Mouse (Mus musculus): Measurements from ENCODE around the gene C330007P06Rik. TPM values are rescaled to one million over a fixed set of nuclear protein-coding genes. Genes with fewer than 3 reads are reported as not detected.

The C330007P06Rik gene
- polyA plus RNA-seq (2015; fragmentation: Nextera tagmentation; extraction: Ambion mirVana) = 20.8 and 30.1 TPM in 2 replicates

GRCm38 (mm10) chrX:36873765-36874164 is at the start of gene C330007P06Rik, which contains the start of gene Ube2a:
C330007P06Rik (minus strand) TSS chrX:36874111.
Ube2a (plus strand) TSS chrX:36873900.

GRCm38 (mm10) chrX:36902321-36903114 is 28.6 kb upstream of the C330007P06Rik start, which contains the start of gene Nkrf:
Nkrf (minus strand) TSS chrX:36902899.

DNA sequence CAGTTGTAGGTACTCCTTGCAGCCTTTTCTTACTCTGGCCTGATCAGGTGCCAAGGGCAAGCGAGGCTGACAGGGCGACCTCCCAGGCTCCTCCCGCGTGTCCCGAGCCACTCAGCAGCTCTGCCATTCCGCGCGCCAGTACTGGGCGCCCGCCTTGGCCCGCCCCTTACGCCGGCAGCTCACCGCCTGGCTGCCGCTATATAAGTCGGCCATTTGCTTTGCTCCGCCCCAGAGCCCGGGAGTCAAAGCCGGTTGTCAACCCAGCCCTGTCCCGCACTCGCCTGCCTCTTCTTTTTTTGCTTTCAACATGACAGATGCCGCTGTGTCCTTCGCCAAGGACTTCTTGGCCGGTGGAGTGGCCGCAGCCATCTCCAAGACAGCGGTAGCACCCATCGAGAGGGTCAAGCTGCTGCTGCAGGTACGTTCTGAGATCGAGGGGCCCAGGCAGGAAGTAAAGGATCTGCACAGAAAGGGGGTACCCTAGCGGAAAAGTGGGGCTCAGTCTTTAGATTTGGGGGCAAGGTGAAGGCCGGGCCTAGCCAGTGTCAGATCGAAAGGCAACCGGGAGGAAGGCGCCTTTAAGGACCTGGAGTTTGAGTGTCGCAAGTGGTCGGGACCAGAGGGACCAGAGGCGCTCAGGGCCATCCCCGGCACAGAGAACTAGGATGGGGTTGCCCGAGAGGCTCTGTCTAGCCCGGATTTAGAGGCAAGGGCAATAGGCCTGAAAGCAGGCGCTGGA is 78.3 kb downstream of the C330007P06Rik start, which contains the start of gene Slc25a5:
Gene Slc25a5 (plus strand): TSS at position 228 of the 739 bp plus-strand sequence.

Other genes starting within 250 kb of the C330007P06Rik start
- gene Akap17b, start 228.7 kb downstream of the C330007P06Rik start, polyA plus RNA-seq (2015; fragmentation: Nextera tagmentation; extraction: Ambion mirVana) = 3.0 and 4.3 TPM in 2 replicates
- 1.8 TPM in 2 replicates for gene Slc25a43, start 130.5 kb downstream of the C330007P06Rik start, polyA plus RNA-seq (2015; fragmentation: Nextera tagmentation; extraction: Ambion mirVana)
- 258 and 411 TPM in 2 replicates for gene Slc25a5, start 78.5 kb downstream of the C330007P06Rik start, polyA plus RNA-seq (2015; fragmentation: Nextera tagmentation; extraction: Ambion mirVana)
- gene Ube2a, start 211 bp downstream of the C330007P06Rik start, polyA plus RNA-seq (2015; fragmentation: Nextera tagmentation; extraction: Ambion mirVana) = 98.6 and 125 TPM in 2 replicates
- gene Nkrf, start 28.8 kb upstream of the C330007P06Rik start, polyA plus RNA-seq (2015; fragmentation: Nextera tagmentation; extraction: Ambion mirVana) = 1.5 and 2.2 TPM in 2 replicates
- 19.3 and 19.9 TPM in 2 replicates for gene Sept6, start 117.7 kb upstream of the C330007P06Rik start, polyA plus RNA-seq (2015; fragmentation: Nextera tagmentation; extraction: Ambion mirVana)
- gene Sowahd, start 174.7 kb upstream of the C330007P06Rik start, polyA plus RNA-seq (2015; fragmentation: Nextera tagmentation; extraction: Ambion mirVana) = 0.33 and 0.66 TPM in 2 replicates
- gene Rpl39, start 211.3 kb upstream of the C330007P06Rik start, polyA plus RNA-seq (2015; fragmentation: Nextera tagmentation; extraction: Ambion mirVana) = 810 and 1,409 TPM in 2 replicates
- 13.0 and 17.0 TPM in 2 replicates for gene Upf3b, start 236.2 kb upstream of the C330007P06Rik start, polyA plus RNA-seq (2015; fragmentation: Nextera tagmentation; extraction: Ambion mirVana)